Mouse (Mus musculus): ENCODE data around the gene Slc24a4. TPM values are rescaled to one million over a fixed set of nuclear protein-coding genes. Genes with fewer than 3 reads are reported as not detected.

Slc24a4 gene
- polyA plus RNA-seq, 1 experiment from 2014 or later: 0.18 TPM

DNA sequence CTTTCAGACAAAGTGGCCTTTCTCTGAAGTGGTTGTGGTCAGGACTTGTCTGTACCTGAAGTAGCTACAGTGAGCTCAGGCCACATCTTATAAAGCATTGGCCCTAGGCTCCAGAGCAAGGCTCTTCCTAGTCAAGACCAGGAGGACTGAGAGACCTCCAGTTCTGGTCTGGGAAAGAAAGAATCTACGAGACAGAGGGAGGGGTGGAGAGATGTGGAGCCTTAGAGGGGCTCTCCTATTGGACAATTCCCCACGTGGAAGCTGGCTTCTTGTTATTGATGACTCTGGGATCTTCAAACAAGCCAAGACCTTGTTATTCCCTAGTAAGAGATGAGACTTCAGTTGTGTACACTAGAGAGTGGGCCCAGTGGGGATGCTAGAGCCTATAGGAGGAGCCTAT is 160.3 kb downstream of the Slc24a4 start:
- no peaks in the 10 kb centered on the region for H3K9me3 ChIP-seq (replicated peaks; ENCODE audit: control insufficient read depth, low read length)
- H3K36me3 ChIP-seq (ENCODE audit: control insufficient read depth, insufficient read depth, low read length): no peaks in the 10 kb centered on the region
- ATAC-seq (ENCODE audit: insufficient read depth, low FRiP score): no peak
- peak overlapping the region; percentile 22; the same call in 1 of the 2 replicates for H3K27ac ChIP-seq (ENCODE audit: low read length)
- WGBS: 33% methylated on average over 2 of the region's 2 CpGs
- peaks cover 63% of the 10 kb centered on the region for H3K4me1 ChIP-seq (ENCODE audit: control insufficient read depth, insufficient read depth, low read length)
- no peaks in the 10 kb centered on the region for H3K27me3 ChIP-seq (ENCODE audit: control insufficient read depth, insufficient read depth, low read length)
- H3K4me3 ChIP-seq (replicated peaks; ENCODE audit: low read length): no peak overlapping the region
- H3K4me2 ChIP-seq (ENCODE audit: low read depth, low read length): no peak overlapping the region
- H3K9ac ChIP-seq (ENCODE audit: low read length): no peak overlapping the region

DNA sequence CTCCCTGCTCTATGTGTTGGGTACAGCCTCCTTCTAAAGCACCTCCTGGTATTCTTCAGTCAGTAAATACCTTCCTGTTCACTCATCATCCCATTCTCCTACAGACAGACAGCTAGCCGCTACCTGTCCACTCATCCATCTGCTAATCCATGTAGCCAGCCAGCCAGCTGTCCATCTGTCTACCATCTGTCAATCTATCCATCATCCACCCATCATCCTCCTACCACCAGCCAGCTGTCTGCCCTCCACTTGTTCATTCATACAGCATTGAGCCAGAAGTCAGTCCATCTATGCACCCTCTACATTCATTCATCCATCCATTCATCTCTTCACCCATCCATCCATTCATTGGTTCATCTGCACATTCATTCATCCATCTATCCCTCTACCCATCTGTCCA is 161.0 kb downstream of the Slc24a4 start:
- no peak for ATAC-seq (ENCODE audit: insufficient read depth, low FRiP score)
- Histone ChIP-seq H3K9ac (ENCODE audit: low read length) (no peak overlapping the region), H3K36me3 (ENCODE audit: control insufficient read depth, insufficient read depth, low read length) (no peaks in the 10 kb centered on the region), H3K4me2 (ENCODE audit: low read depth, low read length) (no peak overlapping the region), H3K27me3 (ENCODE audit: control insufficient read depth, insufficient read depth, low read length) (no peaks in the 10 kb centered on the region), H3K4me3 (replicated peaks; ENCODE audit: low read length) (no peak overlapping the region), H3K9me3 (replicated peaks; ENCODE audit: control insufficient read depth, low read length) (no peaks in the 10 kb centered on the region), H3K27ac (ENCODE audit: low read length) (no peak overlapping the region), H3K4me1 (ENCODE audit: control insufficient read depth, insufficient read depth, low read length) (peaks cover 58% of the 10 kb centered on the region)
- WGBS: 90% methylated on average over 1 of the region's 1 CpGs

DNA sequence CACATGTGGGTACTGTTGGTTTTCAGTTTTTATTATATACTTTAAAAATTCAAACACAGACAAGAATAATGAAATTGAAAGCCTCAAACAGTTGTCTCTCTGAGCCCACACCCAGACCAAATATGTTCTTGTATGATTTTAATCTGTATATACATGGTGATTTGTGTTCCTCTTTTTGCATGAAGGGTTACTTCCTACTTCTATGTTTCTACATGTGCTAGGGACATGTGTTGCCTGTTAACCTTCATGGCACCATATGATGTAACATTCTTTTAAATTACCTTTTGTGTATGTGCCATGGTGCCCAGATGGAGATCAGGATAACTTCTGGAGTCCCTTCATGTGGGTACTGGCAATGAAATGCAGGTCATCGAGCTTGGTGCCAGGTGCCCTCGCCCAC is 162.1 kb downstream of the Slc24a4 start:
- Histone ChIP-seq H3K4me1 (ENCODE audit: control insufficient read depth, insufficient read depth, low read length) (peaks cover 53% of the 10 kb centered on the region), H3K27ac (ENCODE audit: low read length) (no peak overlapping the region), H3K9ac (ENCODE audit: low read length) (no peak overlapping the region), H3K4me3 (replicated peaks; ENCODE audit: low read length) (no peak overlapping the region), H3K27me3 (ENCODE audit: control insufficient read depth, insufficient read depth, low read length) (no peaks in the 10 kb centered on the region), H3K9me3 (replicated peaks; ENCODE audit: control insufficient read depth, low read length) (no peaks in the 10 kb centered on the region), H3K36me3 (ENCODE audit: control insufficient read depth, insufficient read depth, low read length) (no peaks in the 10 kb centered on the region), H3K4me2 (ENCODE audit: low read depth, low read length) (no peak overlapping the region)
- 87% methylated on average over 2 of the region's 2 CpGs for WGBS
- no peak for ATAC-seq (ENCODE audit: insufficient read depth, low FRiP score)

DNA sequence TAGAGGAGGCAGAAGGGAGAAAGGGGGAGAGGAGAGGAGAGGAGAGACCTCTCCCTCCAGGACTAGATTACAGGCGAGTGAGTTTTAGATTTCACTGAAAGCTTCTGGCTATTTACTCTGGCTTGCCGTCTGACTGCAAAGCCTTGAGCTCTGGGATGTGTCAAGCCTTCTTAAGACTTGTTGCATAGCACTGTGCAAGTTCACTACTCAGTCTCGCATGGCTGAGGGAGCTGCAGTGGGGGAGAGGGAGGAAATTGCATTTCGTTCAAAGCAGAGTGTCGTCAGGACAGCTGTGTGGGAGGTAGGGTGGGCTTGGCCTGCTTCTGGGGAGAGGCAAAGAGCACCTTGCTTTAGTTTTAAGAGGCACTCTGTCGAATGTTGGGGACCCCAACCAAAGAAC is 163.2 kb downstream of the Slc24a4 start:
- ATAC-seq (ENCODE audit: insufficient read depth, low FRiP score): peak; percentile 45; the same call in 1 of the 2 replicates
- Histone ChIP-seq H3K27ac (ENCODE audit: low read length) (peak overlapping the region; percentile 4; the same call in 1 of the 2 replicates), H3K4me1 (ENCODE audit: control insufficient read depth, insufficient read depth, low read length) (peaks cover 43% of the 10 kb centered on the region)

DNA sequence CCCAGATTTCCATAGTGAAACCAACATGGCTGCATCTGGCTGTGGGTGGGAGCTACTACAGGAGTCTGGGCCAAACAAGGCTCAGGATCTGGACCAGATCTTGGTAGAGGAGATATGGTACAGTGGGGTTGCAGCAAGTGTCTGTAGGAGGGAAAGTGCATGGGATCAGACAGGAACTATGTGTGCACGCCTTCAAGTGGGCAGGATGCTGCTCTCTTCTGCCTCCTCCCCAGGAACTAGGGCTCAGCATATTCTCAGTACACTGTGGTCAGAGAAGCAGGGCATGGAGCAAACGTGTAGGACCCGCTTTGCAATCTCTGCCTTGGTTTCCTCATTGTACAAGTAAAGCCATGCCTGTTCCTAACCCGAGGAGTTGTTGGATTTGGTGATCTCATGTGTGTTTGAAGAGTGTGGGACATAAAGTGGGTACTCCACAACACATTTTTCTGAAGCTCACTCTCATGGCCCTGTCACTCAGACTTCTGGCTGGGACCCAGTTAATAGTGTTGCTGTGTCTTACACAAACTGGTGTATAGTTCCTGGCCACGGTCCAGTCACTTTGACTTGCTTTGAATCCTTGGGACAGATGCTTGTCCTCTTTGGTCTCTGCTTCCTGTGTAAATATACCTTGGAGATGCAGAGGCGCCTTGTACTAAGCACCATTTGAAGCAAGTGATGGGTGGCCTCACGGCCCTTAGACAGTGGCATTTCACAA is 164.1 kb downstream of the Slc24a4 start:
- no peaks in the 10 kb centered on the region for H3K9me3 ChIP-seq (replicated peaks; ENCODE audit: control insufficient read depth, low read length)
- no peaks in the 10 kb centered on the region for H3K27me3 ChIP-seq (ENCODE audit: control insufficient read depth, insufficient read depth, low read length)
- H3K9ac ChIP-seq (ENCODE audit: low read length): no peak overlapping the region
- WGBS: 73% methylated on average over 7 of the region's 7 CpGs
- peak overlapping the region; percentile 4; the same call in 1 of the 2 replicates for H3K27ac ChIP-seq (ENCODE audit: low read length)
- no peak overlapping the region for H3K4me3 ChIP-seq (replicated peaks; ENCODE audit: low read length)
- H3K36me3 ChIP-seq (ENCODE audit: control insufficient read depth, insufficient read depth, low read length): no peaks in the 10 kb centered on the region
- no peak for ATAC-seq (ENCODE audit: insufficient read depth, low FRiP score)
- H3K4me1 ChIP-seq (ENCODE audit: control insufficient read depth, insufficient read depth, low read length): peaks cover 33% of the 10 kb centered on the region
- no peak overlapping the region for H3K4me2 ChIP-seq (ENCODE audit: low read depth, low read length)

More for the DNA sequence above, 163.2 kb downstream of the Slc24a4 start:
- Histone ChIP-seq H3K27me3 (ENCODE audit: control insufficient read depth, insufficient read depth, low read length) (no peaks in the 10 kb centered on the region), H3K9ac (ENCODE audit: low read length) (no peak overlapping the region), H3K9me3 (replicated peaks; ENCODE audit: control insufficient read depth, low read length) (no peaks in the 10 kb centered on the region), H3K4me3 (replicated peaks; ENCODE audit: low read length) (no peak overlapping the region), H3K4me2 (ENCODE audit: low read depth, low read length) (no peak overlapping the region), H3K36me3 (ENCODE audit: control insufficient read depth, insufficient read depth, low read length) (no peaks in the 10 kb centered on the region)
- WGBS: 27% methylated on average over 6 of the region's 6 CpGs

DNA sequence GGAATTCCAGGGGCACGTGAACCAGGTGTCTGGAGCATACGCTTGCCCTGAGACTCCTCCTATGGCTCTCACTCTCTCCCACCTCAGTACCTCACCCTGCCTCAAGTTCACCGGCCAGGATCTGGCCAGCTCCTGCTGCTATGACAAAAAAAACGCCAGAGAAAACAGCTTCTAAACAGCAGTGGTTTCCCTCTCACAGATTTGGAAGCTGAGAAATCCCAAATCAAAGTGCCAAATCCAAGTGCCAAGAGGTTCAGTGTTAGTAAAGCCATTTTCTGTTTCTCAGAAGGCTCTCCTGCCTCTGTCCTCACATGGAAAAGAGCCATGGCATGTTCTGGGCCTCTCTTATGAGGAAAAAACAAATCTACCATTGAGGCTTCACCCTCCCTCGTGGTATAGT is 166.1 kb downstream of the Slc24a4 start:
- no peak overlapping the region for H3K4me3 ChIP-seq (replicated peaks; ENCODE audit: low read length)
- WGBS: 70% methylated on average over 5 of the region's 5 CpGs
- no peak for ATAC-seq (ENCODE audit: insufficient read depth, low FRiP score)
- H3K4me1 ChIP-seq (ENCODE audit: control insufficient read depth, insufficient read depth, low read length): peaks cover 24% of the 10 kb centered on the region
- no peak overlapping the region for H3K27ac ChIP-seq (ENCODE audit: low read length)
- H3K9ac ChIP-seq (ENCODE audit: low read length): no peak overlapping the region
- no peaks in the 10 kb centered on the region for H3K27me3 ChIP-seq (ENCODE audit: control insufficient read depth, insufficient read depth, low read length)
- no peak overlapping the region for H3K4me2 ChIP-seq (ENCODE audit: low read depth, low read length)
- H3K36me3 ChIP-seq (ENCODE audit: control insufficient read depth, insufficient read depth, low read length): no peaks in the 10 kb centered on the region
- no peaks in the 10 kb centered on the region for H3K9me3 ChIP-seq (replicated peaks; ENCODE audit: control insufficient read depth, low read length)

DNA sequence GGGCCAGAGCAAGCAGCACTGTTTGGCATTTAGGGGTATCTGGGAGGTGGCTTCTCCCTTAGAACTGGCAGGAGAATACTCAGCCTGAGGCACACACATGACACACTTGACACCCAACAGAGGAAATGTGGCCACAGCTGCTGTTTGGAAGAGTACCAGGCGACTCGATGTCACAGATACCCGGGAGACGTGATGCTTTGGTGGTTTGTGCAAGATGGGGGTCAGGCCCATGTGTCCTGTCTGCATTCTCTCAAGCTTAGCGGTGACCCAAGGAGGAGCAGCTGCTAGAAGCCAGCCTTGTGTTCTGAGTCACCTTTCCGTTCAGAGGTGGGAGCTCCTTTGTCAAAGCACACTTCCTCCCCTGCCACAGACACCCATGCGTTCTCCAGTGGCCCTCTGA is 166.7 kb downstream of the Slc24a4 start:
- WGBS: 52% methylated on average over 7 of the region's 7 CpGs
- no peak overlapping the region for H3K4me3 ChIP-seq (replicated peaks; ENCODE audit: low read length)
- no peak overlapping the region; the same call in 1 of the 2 replicates for H3K9ac ChIP-seq (ENCODE audit: low read length)
- H3K36me3 ChIP-seq (ENCODE audit: control insufficient read depth, insufficient read depth, low read length): no peaks in the 10 kb centered on the region
- no peak overlapping the region for H3K4me2 ChIP-seq (ENCODE audit: low read depth, low read length)
- H3K4me1 ChIP-seq (ENCODE audit: control insufficient read depth, insufficient read depth, low read length): peaks cover 25% of the 10 kb centered on the region
- no peak overlapping the region for H3K27ac ChIP-seq (ENCODE audit: low read length)
- no peak for ATAC-seq (ENCODE audit: insufficient read depth, low FRiP score)
- H3K9me3 ChIP-seq (replicated peaks; ENCODE audit: control insufficient read depth, low read length): no peaks in the 10 kb centered on the region
- H3K27me3 ChIP-seq (ENCODE audit: control insufficient read depth, insufficient read depth, low read length): no peaks in the 10 kb centered on the region

DNA sequence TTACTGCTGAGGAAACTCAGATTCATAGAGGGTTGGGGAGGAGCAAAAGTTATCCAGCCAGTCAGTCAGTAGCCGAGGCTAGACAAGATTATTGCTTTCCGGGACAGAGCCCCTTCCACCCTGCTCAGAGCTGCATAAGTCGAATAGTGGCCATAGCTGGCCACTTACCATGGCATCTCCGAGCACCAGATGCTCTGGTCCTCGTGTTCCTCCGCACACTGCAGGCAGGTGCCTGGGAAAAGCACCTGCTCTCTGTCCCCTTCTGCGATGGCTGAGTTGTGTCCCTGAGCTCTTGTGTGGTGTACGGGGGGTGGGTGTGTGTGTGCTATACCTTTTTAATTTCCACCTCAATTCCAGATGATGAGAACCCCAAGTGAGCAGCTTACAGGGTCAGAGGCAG is 167.1 kb downstream of the Slc24a4 start:
- H3K36me3 ChIP-seq (ENCODE audit: control insufficient read depth, insufficient read depth, low read length): no peaks in the 10 kb centered on the region
- no peak overlapping the region for H3K4me2 ChIP-seq (ENCODE audit: low read depth, low read length)
- H3K9ac ChIP-seq (ENCODE audit: low read length): no peak overlapping the region
- no peak overlapping the region for H3K4me3 ChIP-seq (replicated peaks; ENCODE audit: low read length)
- H3K27ac ChIP-seq (ENCODE audit: low read length): no peak overlapping the region
- 80% methylated on average over 8 of the region's 8 CpGs for WGBS
- H3K27me3 ChIP-seq (ENCODE audit: control insufficient read depth, insufficient read depth, low read length): no peaks in the 10 kb centered on the region
- peaks cover 25% of the 10 kb centered on the region for H3K4me1 ChIP-seq (ENCODE audit: control insufficient read depth, insufficient read depth, low read length)
- ATAC-seq (ENCODE audit: insufficient read depth, low FRiP score): no peak
- H3K9me3 ChIP-seq (replicated peaks; ENCODE audit: control insufficient read depth, low read length): no peaks in the 10 kb centered on the region

DNA sequence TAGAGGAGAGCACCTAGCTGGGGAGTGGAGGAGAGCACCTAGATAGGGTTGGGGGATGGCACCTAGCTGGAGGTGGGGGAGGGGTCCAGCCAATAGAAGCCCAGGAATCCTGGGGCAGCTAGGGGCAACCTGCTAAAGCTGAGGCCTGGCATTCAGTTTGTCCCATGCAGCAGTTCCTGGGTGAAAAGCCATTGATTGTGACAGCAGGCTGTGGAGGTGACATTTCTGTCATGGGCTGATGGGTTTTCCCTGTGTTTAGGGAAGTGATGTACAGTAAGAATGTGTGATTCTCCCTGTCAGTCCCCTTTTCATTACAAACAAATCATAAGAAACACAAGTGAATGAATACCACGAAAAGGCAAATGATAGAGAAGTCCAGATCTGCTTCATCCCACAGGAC is 167.8 kb downstream of the Slc24a4 start:
- no peak overlapping the region for H3K27ac ChIP-seq (ENCODE audit: low read length)

More for the DNA sequence above, 167.8 kb downstream of the Slc24a4 start:
- Histone ChIP-seq H3K4me2 (ENCODE audit: low read depth, low read length) (no peak overlapping the region), H3K4me3 (replicated peaks; ENCODE audit: low read length) (no peak overlapping the region), H3K36me3 (ENCODE audit: control insufficient read depth, insufficient read depth, low read length) (no peaks in the 10 kb centered on the region), H3K9me3 (replicated peaks; ENCODE audit: control insufficient read depth, low read length) (no peaks in the 10 kb centered on the region), H3K9ac (ENCODE audit: low read length) (no peak overlapping the region), H3K27me3 (ENCODE audit: control insufficient read depth, insufficient read depth, low read length) (no peaks in the 10 kb centered on the region), H3K4me1 (ENCODE audit: control insufficient read depth, insufficient read depth, low read length) (peaks cover 22% of the 10 kb centered on the region)
- 79% methylated on average over 1 of the region's 1 CpGs for WGBS
- no peak for ATAC-seq (ENCODE audit: insufficient read depth, low FRiP score)

Measured in stomach, embryonic 16.5 days (tissue).